Comparison of ENCODE assay signal across 33 mouse cellular contexts in the genomic region with DNA sequence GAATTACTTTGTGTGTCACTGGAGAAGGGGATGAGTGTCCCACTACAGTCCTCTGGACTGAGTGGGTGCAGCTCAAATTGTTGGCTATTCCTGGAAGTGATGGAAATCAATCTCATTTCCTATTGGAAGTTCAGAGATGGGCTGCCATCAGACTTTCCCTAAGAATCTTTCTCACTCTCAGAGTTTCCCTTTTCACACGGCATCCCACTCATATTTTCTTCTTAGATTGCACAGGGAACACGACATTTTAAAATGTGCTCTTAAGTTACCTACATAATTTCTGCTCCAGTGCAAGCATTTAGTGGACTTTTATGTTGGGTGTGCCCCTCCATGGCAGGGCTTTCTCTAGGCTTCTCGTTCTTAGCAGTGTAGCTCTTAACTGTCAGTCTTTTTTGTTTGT. TPM values are rescaled to one million over a fixed set of nuclear protein-coding genes. Genes with fewer than 3 reads are reported as not detected.
"Had no signal": no experiment of that assay in that cellular context is flagged by ENCODE, and none has a peak within 500 bp of the region (broad histone marks: within the 10 kb centered on the region; RNA-seq: fewer than 3 reads in every experiment).

No protein-coding gene starts in this region.

- H3K4me3 ChIP-seq: left cerebral cortex, adult 2 months; limb, embryonic 10.5 days; limb, embryonic 12.5 days; limb, embryonic 13.5 days; limb, embryonic 15.5 days; liver, embryonic 13.5 days; liver, embryonic 15.5 days; lung, embryonic 15.5 days; megakaryocyte, embryonic 14.5 days; midbrain, embryonic 10.5 days; midbrain, embryonic 12.5 days; midbrain, embryonic 13.5 days; midbrain, embryonic 15.5 days; myocyte had no signal

- H3K4me1 ChIP-seq: limb, embryonic 10.5 days; limb, embryonic 12.5 days; limb, embryonic 13.5 days; limb, embryonic 15.5 days; liver, embryonic 13.5 days; liver, embryonic 15.5 days; lung, embryonic 15.5 days; midbrain, embryonic 10.5 days; midbrain, embryonic 12.5 days; midbrain, embryonic 13.5 days; midbrain, embryonic 15.5 days had no signal

- H3K4me2 ChIP-seq: limb, embryonic 12.5 days; limb, embryonic 13.5 days; limb, embryonic 15.5 days; liver, embryonic 11.5 days; liver, embryonic 13.5 days; liver, embryonic 15.5 days; lung, embryonic 14.5 days; lung, embryonic 15.5 days; midbrain, embryonic 11.5 days; midbrain, embryonic 12.5 days; midbrain, embryonic 13.5 days; midbrain, embryonic 15.5 days had no signal

- DNase-seq: left cerebral cortex, postnatal 4 days; liver; liver, embryonic 13.5 days; liver, postnatal 0 days; lung, adult 18-20 months; lung, adult 2 months; lung, embryonic 14.5 days; lung, postnatal 10 days; lung, postnatal 14 days; lung, postnatal 36 days; lung, postnatal 4 days; midbrain, embryonic 14.5 days had no signal

- ATAC-seq: liver, postnatal 0 days; lung, postnatal 0 days; midbrain, embryonic 13.5 days; midbrain, embryonic 15.5 days; midbrain, embryonic 16.5 days had no signal

- H3K27me3 ChIP-seq: limb, embryonic 12.5 days; limb, embryonic 13.5 days; limb, embryonic 15.5 days; liver, embryonic 13.5 days; liver, embryonic 15.5 days; lung, embryonic 15.5 days; midbrain, embryonic 12.5 days; midbrain, embryonic 13.5 days; midbrain, embryonic 15.5 days had no signal

- H3K9ac ChIP-seq: limb, embryonic 12.5 days; limb, embryonic 13.5 days; limb, embryonic 15.5 days; liver, embryonic 13.5 days; liver, embryonic 14.5 days; liver, embryonic 15.5 days; liver, postnatal 0 days; lung, embryonic 14.5 days; lung, embryonic 15.5 days; midbrain, embryonic 12.5 days; midbrain, embryonic 13.5 days; midbrain, embryonic 15.5 days had no signal

- H3K36me3 ChIP-seq: limb, embryonic 10.5 days; limb, embryonic 12.5 days; limb, embryonic 13.5 days; limb, embryonic 15.5 days; liver, embryonic 13.5 days; liver, embryonic 15.5 days; lung, embryonic 15.5 days; midbrain, embryonic 10.5 days; midbrain, embryonic 12.5 days; midbrain, embryonic 13.5 days; midbrain, embryonic 15.5 days had no signal

- H3K9me3 ChIP-seq: limb, embryonic 10.5 days; limb, embryonic 12.5 days; limb, embryonic 13.5 days; limb, embryonic 15.5 days; liver, embryonic 13.5 days; liver, embryonic 15.5 days; lung, embryonic 15.5 days; midbrain, embryonic 10.5 days; midbrain, embryonic 12.5 days; midbrain, embryonic 13.5 days; midbrain, embryonic 15.5 days had no signal

- H3K27ac ChIP-seq: left cerebral cortex, adult 2 months; limb, embryonic 10.5 days; limb, embryonic 12.5 days; limb, embryonic 13.5 days; limb, embryonic 15.5 days; liver, embryonic 13.5 days; liver, embryonic 14.5 days; liver, embryonic 15.5 days; lung, embryonic 15.5 days; macrophage; midbrain, embryonic 10.5 days; midbrain, embryonic 12.5 days; midbrain, embryonic 13.5 days; midbrain, embryonic 15.5 days had no signal

RNA-seq across cellular contexts. Expression of a gene that starts 8.6 kb away (rescaled TPM):
- polyA plus RNA-seq: limb, embryonic 10.5 days; limb, embryonic 11.5 days; macrophage; myocyte had no signal

RNA-seq across cellular contexts. Expression of a gene that starts 51.2 kb away (rescaled TPM):
- polyA plus RNA-seq: limb, embryonic 10.5 days; midbrain, embryonic 10.5 days; midbrain, embryonic 11.5 days; midbrain, embryonic 12.5 days; midbrain, embryonic 14.5 days; midbrain, embryonic 15.5 days; midbrain, embryonic 16.5 days; midbrain, postnatal 0 days had no signal
